Mouse (Mus musculus): Measurements from ENCODE around the gene Ssbp1.

Ssbp1 gene

DNA sequence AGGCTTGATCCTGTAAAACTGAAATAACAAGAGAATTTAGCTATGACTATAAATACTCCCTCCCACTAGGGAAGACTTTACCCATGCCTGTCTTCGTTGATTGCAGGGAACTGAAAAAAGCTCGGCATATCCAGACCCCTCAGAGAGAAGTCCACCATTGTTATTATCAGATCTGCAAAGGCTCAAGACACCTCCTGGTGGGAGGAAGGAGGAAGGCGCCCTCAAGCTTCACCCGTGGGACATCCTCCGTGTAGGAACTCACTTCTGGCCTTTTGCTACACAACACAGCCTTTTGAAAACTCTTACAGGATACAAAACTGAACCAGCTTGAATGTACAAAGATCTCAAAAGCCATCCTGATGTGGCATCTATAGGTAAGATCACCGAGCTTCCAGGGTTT lies 5.4 kb upstream of the Ssbp1 start:
- no peak for DNase-seq (ENCODE audit: low spot score)

DNA sequence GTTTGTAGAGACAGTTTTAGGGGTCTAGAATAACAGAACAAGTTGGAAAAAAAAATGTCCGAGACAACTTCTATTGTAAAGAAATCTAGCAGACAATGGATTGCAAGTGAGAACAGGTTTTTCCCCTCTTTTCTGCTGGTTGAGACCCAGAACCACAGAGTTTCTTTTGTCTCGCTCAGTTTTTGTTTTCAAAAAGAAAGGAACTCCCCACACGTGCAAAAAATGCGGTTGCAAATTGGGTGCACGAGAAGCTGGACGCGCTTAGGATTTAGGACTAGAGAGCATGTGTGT lies 513 bp downstream of the Ssbp1 start:
- no peak for DNase-seq (ENCODE audit: low spot score)

DNA sequence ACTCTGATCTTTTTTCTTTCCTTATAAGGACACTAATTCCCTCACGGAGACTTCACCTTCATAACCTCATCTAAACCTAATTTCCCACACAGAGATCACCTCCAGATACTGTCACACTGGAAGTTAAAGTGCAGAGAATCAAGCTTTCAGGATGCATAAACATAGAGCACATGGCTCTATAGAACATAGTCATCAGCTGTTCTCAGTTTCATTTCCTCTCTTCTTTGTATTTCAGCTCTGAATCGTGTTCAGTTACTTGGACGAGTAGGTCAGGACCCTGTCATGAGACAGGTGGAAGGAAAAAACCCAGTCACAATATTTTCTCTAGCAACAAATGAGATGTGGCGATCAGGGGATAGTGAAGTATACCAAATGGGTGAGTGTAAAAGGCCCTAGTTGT lies 5.0 kb downstream of the Ssbp1 start:
- DNase-seq (ENCODE audit: low spot score), result no peak

DNA sequence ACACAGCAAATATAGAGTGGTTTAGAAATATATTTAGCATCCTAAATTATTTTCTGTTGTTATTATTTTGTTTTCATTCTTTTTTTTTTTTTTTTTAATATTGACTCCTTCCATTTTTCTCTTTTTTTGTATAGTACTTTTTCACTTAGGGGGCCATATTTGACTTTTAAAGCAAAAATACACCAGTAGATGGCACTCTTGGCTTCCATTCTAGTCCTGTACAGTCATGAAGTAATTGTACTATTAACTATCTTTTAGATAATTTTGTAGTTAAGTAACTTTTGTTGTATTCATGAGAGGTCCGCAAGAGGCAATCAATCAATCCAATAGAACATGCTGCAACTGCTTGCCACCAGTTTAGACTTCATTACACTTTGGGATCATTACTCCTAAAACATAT lies 8.6 kb downstream of the Ssbp1 start:
- no peak for DNase-seq (ENCODE audit: low spot score)

DNA sequence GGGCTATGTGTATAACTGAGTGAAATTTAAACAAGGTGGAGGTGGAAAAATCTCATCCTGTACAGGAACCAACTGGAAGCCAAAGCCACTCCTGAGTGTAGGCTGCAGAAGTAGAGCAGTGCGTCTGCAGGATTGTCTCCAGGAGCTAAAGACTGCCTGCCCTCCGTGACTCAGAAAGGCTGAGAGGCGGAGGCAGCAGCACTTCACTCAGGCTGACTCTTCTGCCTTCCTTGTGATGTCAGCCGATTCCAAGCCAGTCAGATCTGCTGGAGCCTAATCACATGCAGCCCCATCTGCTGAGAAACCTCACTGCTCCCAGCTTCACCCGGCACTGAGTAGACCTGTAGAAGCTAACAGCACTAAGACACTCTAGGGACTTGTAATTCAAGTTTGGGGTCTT lies 11.2 kb downstream of the Ssbp1 start:
- DNase-seq (ENCODE audit: low spot score), result no peak

DNA sequence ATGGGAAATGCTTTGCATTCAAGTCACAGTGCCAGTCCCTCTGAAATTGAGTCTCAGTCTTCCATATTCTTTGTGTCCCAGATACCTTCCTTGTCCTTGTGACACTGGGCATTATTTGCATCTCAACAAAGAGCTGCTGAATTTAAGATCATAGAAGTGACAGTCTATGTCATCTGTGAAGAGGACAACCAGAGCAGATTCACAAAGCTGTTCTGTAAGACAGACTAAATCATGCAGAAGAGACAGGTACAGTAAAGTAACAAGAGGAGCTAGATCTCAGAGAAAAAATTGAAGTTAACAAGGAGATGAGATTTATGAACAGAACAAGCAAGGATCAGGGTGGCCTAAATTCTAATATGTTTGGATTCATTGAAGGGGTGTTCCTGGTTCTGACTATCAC lies 19.8 kb downstream of the Ssbp1 start, which contains the start of gene Tas2r137:
Gene Tas2r137 (plus strand): TSS at position 301 of the 400 bp plus-strand sequence.
- DNase-seq (ENCODE audit: low spot score), result no peak

DNA sequence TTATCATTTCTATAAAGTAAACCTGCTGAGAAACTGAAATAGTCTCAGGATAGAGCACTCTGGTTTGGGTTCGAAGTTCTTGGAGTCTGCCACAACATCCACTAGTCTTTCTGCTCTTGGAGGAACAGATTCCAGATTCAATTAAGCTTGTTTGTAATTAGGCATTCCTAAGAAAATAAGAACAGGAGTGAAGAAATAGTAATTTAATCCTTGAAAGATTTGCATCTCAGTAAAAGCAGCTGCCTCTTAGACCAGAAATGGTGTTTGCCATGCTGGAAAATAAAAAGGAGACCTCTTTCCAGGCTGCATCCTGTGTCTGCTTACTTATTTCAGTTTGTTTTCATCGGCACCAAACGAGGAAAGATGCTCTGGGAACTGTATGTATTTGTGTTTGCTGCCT lies 22.1 kb downstream of the Ssbp1 start, which contains the start of gene Tas2r108:
Gene Tas2r108 (plus strand): TSS at position 301 of the 400 bp plus-strand sequence.
- no peak for DNase-seq (ENCODE audit: low spot score)

DNA sequence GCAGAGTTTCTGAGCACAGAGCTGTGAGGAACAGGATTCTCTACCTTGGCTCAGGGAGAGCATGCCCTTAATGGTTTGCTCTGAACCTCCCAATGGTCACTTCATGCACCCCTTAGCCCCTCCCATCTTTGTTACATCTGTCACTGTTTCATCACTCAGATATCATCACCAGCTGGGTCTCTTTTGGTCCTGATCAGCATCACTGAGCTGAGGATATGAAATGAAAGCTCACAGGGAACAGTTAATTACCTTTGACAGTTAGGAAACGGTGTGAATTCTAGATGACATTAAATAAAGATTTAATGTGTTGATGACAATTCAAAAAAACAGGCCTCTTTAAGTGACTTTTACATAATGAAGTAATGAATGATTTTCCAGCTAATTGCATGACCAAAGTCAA lies 48.3 kb downstream of the Ssbp1 start, which contains the start of gene Prss37:
Gene Prss37 (minus strand): TSS at position 101 of the 400 bp plus-strand sequence.
- no peak for DNase-seq (ENCODE audit: low spot score)

All from ovary, postnatal 36 days (tissue).